13 mouse cellular contexts compared by ENCODE assay signal in genomic region chr19:10909087-10909721, GRCm38 (mm10). TPM values are rescaled to one million over a fixed set of nuclear protein-coding genes. Genes with fewer than 3 reads are reported as not detected.
DNase-seq lines count a peak whose midpoint lies in the region; ATAC-seq and TF ChIP-seq lines count a peak whose summit lies in the region.
"Had no signal": no experiment of that assay in that cellular context is flagged by ENCODE, and none has a peak within 500 bp of the region (broad histone marks: within the 10 kb centered on the region; RNA-seq: fewer than 3 reads in every experiment).

No protein-coding gene starts in this region.

- ATAC-seq in liver, embryonic 13.5 days (ENCODE audit: low read depth), result no peak
- no peak for ATAC-seq in liver, embryonic 12.5 days
- no peak for ATAC-seq in intestine, postnatal 0 days
- no peak for ATAC-seq in megakaryocyte-erythroid progenitor cell, adult 5-6 weeks (replicated peaks; ENCODE audit: low FRiP score, low TSS enrichment, poor library complexity, severe bottlenecking)
- no peak for ATAC-seq in forebrain, embryonic 15.5 days (replicated peaks)
- ATAC-seq: forebrain, embryonic 14.5 days had no signal

- WGBS in liver, embryonic 13.5 days (ENCODE audit: insufficient replicate concordance), result 77% methylated on average over 6 of the region's 6 CpGs
- 70% methylated on average over 6 of the region's 6 CpGs for WGBS in liver, embryonic 12.5 days (ENCODE audit: insufficient replicate concordance)
- 58% methylated on average over 6 of the region's 6 CpGs for WGBS in intestine, postnatal 0 days
- 83% methylated on average over 6 of the region's 6 CpGs for WGBS in forebrain, embryonic 15.5 days

- no peak overlapping the region for H3K4me2 ChIP-seq in liver, embryonic 13.5 days
- H3K4me2 ChIP-seq in liver, embryonic 12.5 days, result no peak overlapping the region
- no peak overlapping the region for H3K4me2 ChIP-seq in intestine, postnatal 0 days (replicated peaks; ENCODE audit: low read depth)
- H3K4me2 ChIP-seq in forebrain, embryonic 15.5 days (replicated peaks), result no peak overlapping the region

- intact Hi-C loops in gastrocnemius, adult 2 months (cut with DNase I), result loop anchor here (2.0 kb wide), 1 partner anchor 50 kb away; no protein-coding TSS in a partner anchor

- H3K27ac ChIP-seq in gastrocnemius, adult 2 months, result peak overlapping the region; percentile 98
- H3K27ac ChIP-seq in liver, embryonic 13.5 days, result peak overlapping the region; percentile 2
- H3K27ac ChIP-seq in liver, embryonic 12.5 days, result no peak overlapping the region
- peak overlapping the region; percentile 64 for H3K27ac ChIP-seq in intestine, postnatal 0 days (ENCODE audit: low read depth, low read length)
- no peak overlapping the region for H3K27ac ChIP-seq in forebrain, embryonic 15.5 days (replicated peaks)
- H3K27ac ChIP-seq: midbrain, embryonic 10.5 days had no signal

- DNase-seq in gastrocnemius, adult 2 months, result no peak
- DNase-seq in gastrocnemius, adult 8-10 months (ENCODE audit: low spot score in 2 of 2), result no peak
- DNase-seq in liver, embryonic 13.5 days, result no peak
- peak; percentile 15 for DNase-seq in mesoderm, embryonic 11.5 days (ENCODE audit: low read depth, low spot score)

- peaks cover 37% of the 10 kb centered on the region for H3K36me3 ChIP-seq in liver, embryonic 13.5 days
- peaks cover 39% of the 10 kb centered on the region for H3K36me3 ChIP-seq in liver, embryonic 12.5 days
- peaks cover 10% of the 10 kb centered on the region; the same call in 1 of the 2 replicates for H3K36me3 ChIP-seq in intestine, postnatal 0 days (ENCODE audit: control insufficient read depth, insufficient read depth)
- H3K36me3 ChIP-seq in forebrain, embryonic 15.5 days, result peaks cover 27% of the 10 kb centered on the region

- H3K9ac ChIP-seq in liver, embryonic 13.5 days, result no peak overlapping the region
- H3K9ac ChIP-seq in liver, embryonic 12.5 days, result no peak overlapping the region
- no peak overlapping the region for H3K9ac ChIP-seq in intestine, postnatal 0 days (ENCODE audit: low read depth, low read length)
- no peak overlapping the region for H3K9ac ChIP-seq in forebrain, embryonic 15.5 days (replicated peaks)

- no peaks in the 10 kb centered on the region for H3K9me3 ChIP-seq in liver, embryonic 13.5 days (replicated peaks)
- H3K9me3 ChIP-seq in liver, embryonic 12.5 days (replicated peaks), result no peaks in the 10 kb centered on the region
- no peaks in the 10 kb centered on the region for H3K9me3 ChIP-seq in intestine, postnatal 0 days (ENCODE audit: control insufficient read depth)
- H3K9me3 ChIP-seq in forebrain, embryonic 15.5 days, result no peaks in the 10 kb centered on the region
- H3K9me3 ChIP-seq: midbrain, embryonic 10.5 days had no signal

- peaks cover 6% of the 10 kb centered on the region for H3K4me1 ChIP-seq in liver, embryonic 13.5 days (replicated peaks)
- 0 out of 2 replicates have a peak, but pooled peaks cover 2% of the 10 kb centered on the region for H3K4me1 ChIP-seq in liver, embryonic 12.5 days
- peaks cover 4% of the 10 kb centered on the region; the same call in 1 of the 2 replicates for H3K4me1 ChIP-seq in intestine, postnatal 0 days (replicated peaks; ENCODE audit: control insufficient read depth, insufficient read depth, low read length)
- H3K4me1 ChIP-seq in forebrain, embryonic 15.5 days, result no peaks in the 10 kb centered on the region
- H3K4me1 ChIP-seq: midbrain, embryonic 10.5 days had no signal

- H3K4me3 ChIP-seq in gastrocnemius, adult 2 months, result no peak overlapping the region
- no peak overlapping the region for H3K4me3 ChIP-seq in liver, embryonic 13.5 days (replicated peaks)
- no peak overlapping the region for H3K4me3 ChIP-seq in liver, embryonic 12.5 days
- no peak overlapping the region for H3K4me3 ChIP-seq in intestine, postnatal 0 days (ENCODE audit: low read depth, low read length)
- H3K4me3 ChIP-seq in forebrain, embryonic 15.5 days, result no peak overlapping the region
- H3K4me3 ChIP-seq: midbrain, embryonic 10.5 days had no signal

- no peak for TF ChIP-seq CTCF in gastrocnemius, adult 2 months (IDR thresholded peaks at IDR 0.05)
- no peak for TF ChIP-seq CTCF in intestine, postnatal 0 days (IDR thresholded peaks at IDR 0.05; ENCODE audit: low read depth)

- no peaks in the 10 kb centered on the region for H3K27me3 ChIP-seq in liver, embryonic 13.5 days
- no peaks in the 10 kb centered on the region for H3K27me3 ChIP-seq in liver, embryonic 12.5 days (replicated peaks)
- no peaks in the 10 kb centered on the region for H3K27me3 ChIP-seq in intestine, postnatal 0 days (replicated peaks; ENCODE audit: control insufficient read depth, insufficient read depth, low read length)
- H3K27me3 ChIP-seq in forebrain, embryonic 15.5 days, result no peaks in the 10 kb centered on the region

RNA-seq across cellular contexts. Expression of gene Zp1, which starts 11.2 kb away (rescaled TPM):
- not detected for total RNA-seq in gastrocnemius, adult 2 months (2021)
- total RNA-seq in gastrocnemius, adult 8-10 months (2022), result not detected
- not detected in 2 replicates for polyA plus RNA-seq in liver, embryonic 13.5 days (2015; fragmentation: Nextera tagmentation; extraction: Ambion mirVana)
- polyA plus RNA-seq in liver, embryonic 12.5 days (2016; fragmentation: Nextera tagmentation; extraction: Ambion mirVana), result not detected in 2 replicates
- polyA plus RNA-seq in intestine, postnatal 0 days (2015; fragmentation: Nextera tagmentation; extraction: Ambion mirVana), result not detected in 2 replicates
- not detected in 2 replicates for total RNA-seq in megakaryocyte-erythroid progenitor cell, adult 5-6 weeks (2014; fragmentation: Nextera tagmentation)
- not detected in 2 replicates for total RNA-seq in megakaryocyte-erythroid progenitor cell, adult 5-6 weeks (2017)
- polyA plus RNA-seq in forebrain, embryonic 15.5 days (2015; fragmentation: Nextera tagmentation; extraction: Ambion mirVana), result 0.22 and 0.33 TPM in 2 replicates
- total RNA-seq: heart, postnatal 10 days; left cerebral cortex, postnatal 25 days had no signal
- polyA plus RNA-seq: cortical plate, adult 2 months; forebrain, embryonic 14.5 days; midbrain, embryonic 10.5 days had no signal

RNA-seq across cellular contexts. Expression of gene Prpf19, which starts 14.2 kb away (rescaled TPM):
- total RNA-seq in gastrocnemius, adult 2 months (2021), result 100 to 1,000 TPM; 150 to 184 TPM
- 100 to 1,000 TPM; 151 to 188 (median 167) TPM for total RNA-seq in gastrocnemius, adult 8-10 months (2022)
- 18.9 and 19.7 TPM in 2 replicates for polyA plus RNA-seq in liver, embryonic 13.5 days (2015; fragmentation: Nextera tagmentation; extraction: Ambion mirVana)
- 24.1 and 25.6 TPM in 2 replicates for polyA plus RNA-seq in liver, embryonic 12.5 days (2016; fragmentation: Nextera tagmentation; extraction: Ambion mirVana)
- 20.3 and 24.6 TPM in 2 replicates for polyA plus RNA-seq in intestine, postnatal 0 days (2015; fragmentation: Nextera tagmentation; extraction: Ambion mirVana)
- 148 and 173 TPM in 2 replicates for total RNA-seq in megakaryocyte-erythroid progenitor cell, adult 5-6 weeks (2014; fragmentation: Nextera tagmentation)
- total RNA-seq in megakaryocyte-erythroid progenitor cell, adult 5-6 weeks (2017), result 145 and 393 TPM in 2 replicates
- polyA plus RNA-seq in forebrain, embryonic 15.5 days (2015; fragmentation: Nextera tagmentation; extraction: Ambion mirVana), result 42.2 and 52.4 TPM in 2 replicates

RNA-seq across cellular contexts. Expression of gene Tmem109, which starts 27.4 kb away (rescaled TPM):
- 100 to 1,000 TPM; 227 to 255 TPM for total RNA-seq in gastrocnemius, adult 2 months (2021)
- 100 to 1,000 TPM; 228 to 296 (median 253) TPM for total RNA-seq in gastrocnemius, adult 8-10 months (2022)
- polyA plus RNA-seq in liver, embryonic 13.5 days (2015; fragmentation: Nextera tagmentation; extraction: Ambion mirVana), result 21.9 and 23.0 TPM in 2 replicates
- 28.2 and 28.5 TPM in 2 replicates for polyA plus RNA-seq in liver, embryonic 12.5 days (2016; fragmentation: Nextera tagmentation; extraction: Ambion mirVana)
- 35.8 and 36.2 TPM in 2 replicates for polyA plus RNA-seq in intestine, postnatal 0 days (2015; fragmentation: Nextera tagmentation; extraction: Ambion mirVana)
- 23.4 and 41.0 TPM in 2 replicates for total RNA-seq in megakaryocyte-erythroid progenitor cell, adult 5-6 weeks (2014; fragmentation: Nextera tagmentation)
- 11.1 and 21.7 TPM in 2 replicates for total RNA-seq in megakaryocyte-erythroid progenitor cell, adult 5-6 weeks (2017)
- 39.9 and 40.2 TPM in 2 replicates for polyA plus RNA-seq in forebrain, embryonic 15.5 days (2015; fragmentation: Nextera tagmentation; extraction: Ambion mirVana)

RNA-seq across cellular contexts. Expression of gene Ptgdr2, which starts 27.8 kb away (rescaled TPM):
- total RNA-seq in gastrocnemius, adult 2 months (2021), result not detected
- not detected for total RNA-seq in gastrocnemius, adult 8-10 months (2022)
- not detected in 2 replicates for polyA plus RNA-seq in liver, embryonic 13.5 days (2015; fragmentation: Nextera tagmentation; extraction: Ambion mirVana)
- 0.05 and 0.06 TPM in 2 replicates for polyA plus RNA-seq in liver, embryonic 12.5 days (2016; fragmentation: Nextera tagmentation; extraction: Ambion mirVana)
- polyA plus RNA-seq in intestine, postnatal 0 days (2015; fragmentation: Nextera tagmentation; extraction: Ambion mirVana), result not detected in 2 replicates
- not detected in 2 replicates for total RNA-seq in megakaryocyte-erythroid progenitor cell, adult 5-6 weeks (2014; fragmentation: Nextera tagmentation)
- not detected in 2 replicates for total RNA-seq in megakaryocyte-erythroid progenitor cell, adult 5-6 weeks (2017)
- polyA plus RNA-seq in forebrain, embryonic 15.5 days (2015; fragmentation: Nextera tagmentation; extraction: Ambion mirVana), result 0.06 and 0.20 TPM in 2 replicates

RNA-seq across cellular contexts. Expression of gene Tmem132a, which starts 39.5 kb away (rescaled TPM):
- total RNA-seq in gastrocnemius, adult 2 months (2021), result 1 to 10 TPM; 2.8 to 7.2 TPM
- total RNA-seq in gastrocnemius, adult 8-10 months (2022), result 1 to 10 TPM; 2.7 to 4.3 (median 3.4) TPM
- 4.0 and 4.4 TPM in 2 replicates for polyA plus RNA-seq in liver, embryonic 13.5 days (2015; fragmentation: Nextera tagmentation; extraction: Ambion mirVana)
- 10.6 TPM in 2 replicates for polyA plus RNA-seq in liver, embryonic 12.5 days (2016; fragmentation: Nextera tagmentation; extraction: Ambion mirVana)
- 7.1 and 7.5 TPM in 2 replicates for polyA plus RNA-seq in intestine, postnatal 0 days (2015; fragmentation: Nextera tagmentation; extraction: Ambion mirVana)
- total RNA-seq in megakaryocyte-erythroid progenitor cell, adult 5-6 weeks (2014; fragmentation: Nextera tagmentation), result 0.10 and 2.4 TPM in 2 replicates
- total RNA-seq in megakaryocyte-erythroid progenitor cell, adult 5-6 weeks (2017), result 0.23 and 0.56 TPM in 2 replicates
- polyA plus RNA-seq in forebrain, embryonic 15.5 days (2015; fragmentation: Nextera tagmentation; extraction: Ambion mirVana), result 166 and 173 TPM in 2 replicates

Comparison
In these comparisons a context has a peak if more than half of its experiments do, and no peak if none do; other contexts are left out.
1. H3K27ac ChIP-seq: peak in gastrocnemius, adult 2 months (single experiment), liver, embryonic 13.5 days (single experiment) and intestine, postnatal 0 days (single experiment); none in liver, embryonic 12.5 days (single experiment) and forebrain, embryonic 15.5 days (single experiment).